Mouse (Mus musculus) left cerebral cortex, adult 8-10 months (tissue): Measurements from ENCODE around the gene Gm20388. TPM values are rescaled to one million over a fixed set of nuclear protein-coding genes. Genes with fewer than 3 reads are reported as not detected.

ENCODE experiments used
- DNase-seq, 2 experiments: peaks; one replicate each; pipeline ENCODE4 v3.0.0; 2022; ENCODE audit warnings: low spot score in 2 of 2
- total RNA-seq, 4 experiments: library from RNA; stranded (reverse); gene quantifications; 2 replicates each; pipeline ENCODE4 v1.2.4; 2022

Gm20388 gene
- total RNA-seq, 4 experiments from 2014 or later = 10.4 to 20.8 (median 16.4) TPM

- peak in 1 of 2 experiments; percentile 71 for DNase-seq
Observed at GRCm38 (mm10) chr8:124323356-124323755, 4412.7 kb downstream of the Gm20388 start.

- no peak for DNase-seq
Observed at GRCm38 (mm10) chr8:124328259-124328658, 4417.6 kb downstream of the Gm20388 start.

GRCm38 (mm10) chr8:124329690-124330089 lies 4419.0 kb downstream of the Gm20388 start:
- DNase-seq = no peak

GRCm38 (mm10) chr8:124330433-124330832 lies 4419.8 kb downstream of the Gm20388 start:
- peak in 1 of 2 experiments; percentile 47 for DNase-seq

GRCm38 (mm10) chr8:124331094-124331493 lies 4420.5 kb downstream of the Gm20388 start:
- no peak for DNase-seq

GRCm38 (mm10) chr8:124331706-124332105 lies 4421.1 kb downstream of the Gm20388 start:
- DNase-seq = no peak

GRCm38 (mm10) chr8:124336302-124336701 lies 4425.7 kb downstream of the Gm20388 start:
- DNase-seq = no peak

- DNase-seq = no peak
Observed at GRCm38 (mm10) chr8:124339742-124340141, 4429.1 kb downstream of the Gm20388 start.

GRCm38 (mm10) chr8:124340360-124341068 lies 4429.9 kb downstream of the Gm20388 start:
- DNase-seq = no peak

- peak in 1 of 2 experiments; percentile 43 for DNase-seq
Observed at GRCm38 (mm10) chr8:124343151-124343550, 4432.5 kb downstream of the Gm20388 start.

GRCm38 (mm10) chr8:124343991-124344390 lies 4433.4 kb downstream of the Gm20388 start:
- no peak for DNase-seq

- DNase-seq = no peak
Observed at GRCm38 (mm10) chr8:124345098-124345497, 4434.5 kb downstream of the Gm20388 start.

GRCm38 (mm10) chr8:124346852-124347523 lies 4436.3 kb downstream of the Gm20388 start:
- DNase-seq = peak in 1 of 2 experiments; percentile 36

- DNase-seq = no peak
Observed at GRCm38 (mm10) chr8:124348087-124348486, 4437.4 kb downstream of the Gm20388 start.

- peak in 1 of 2 experiments; percentile 98 for DNase-seq
Observed at GRCm38 (mm10) chr8:124349663-124350062, 4439.0 kb downstream of the Gm20388 start.

GRCm38 (mm10) chr8:124351636-124352035 lies 4441.0 kb downstream of the Gm20388 start:
- no peak for DNase-seq

GRCm38 (mm10) chr8:124360911-124361310 lies 4450.3 kb downstream of the Gm20388 start:
- no peak for DNase-seq

- DNase-seq = no peak
Observed at GRCm38 (mm10) chr8:124361773-124362427, 4451.3 kb downstream of the Gm20388 start.

GRCm38 (mm10) chr8:124362589-124362988 lies 4451.9 kb downstream of the Gm20388 start:
- no peak for DNase-seq

- no peak for DNase-seq
Observed at GRCm38 (mm10) chr8:124363337-124363736, 4452.7 kb downstream of the Gm20388 start.

- DNase-seq = no peak
Observed at GRCm38 (mm10) chr8:124368213-124368612, 4457.6 kb downstream of the Gm20388 start.
